Mouse (Mus musculus) ES-E14 (cell line): ENCODE data around the gene Gga3.

Source experiments
- MAFK ChIP-seq: IDR thresholded peaks from 2 replicates; pipeline ENCODE4 v1.6.1; 2014; ENCODE audit warnings: mild to moderate bottlenecking, low read depth, low read length, inconsistent platforms; ENCODE audit not compliant: insufficient read depth
- ZC3H11A ChIP-seq: IDR thresholded peaks from 2 replicates; pipeline ENCODE4 v1.6.1; 2012; ENCODE audit warnings: low read depth, mild to moderate bottlenecking, inconsistent platforms, low read length, borderline replicate concordance
- ZNF384 ChIP-seq: IDR thresholded peaks from 2 replicates; pipeline ENCODE4 v1.6.1; 2012; ENCODE audit warnings: low read depth, low read length, inconsistent platforms

DNA sequence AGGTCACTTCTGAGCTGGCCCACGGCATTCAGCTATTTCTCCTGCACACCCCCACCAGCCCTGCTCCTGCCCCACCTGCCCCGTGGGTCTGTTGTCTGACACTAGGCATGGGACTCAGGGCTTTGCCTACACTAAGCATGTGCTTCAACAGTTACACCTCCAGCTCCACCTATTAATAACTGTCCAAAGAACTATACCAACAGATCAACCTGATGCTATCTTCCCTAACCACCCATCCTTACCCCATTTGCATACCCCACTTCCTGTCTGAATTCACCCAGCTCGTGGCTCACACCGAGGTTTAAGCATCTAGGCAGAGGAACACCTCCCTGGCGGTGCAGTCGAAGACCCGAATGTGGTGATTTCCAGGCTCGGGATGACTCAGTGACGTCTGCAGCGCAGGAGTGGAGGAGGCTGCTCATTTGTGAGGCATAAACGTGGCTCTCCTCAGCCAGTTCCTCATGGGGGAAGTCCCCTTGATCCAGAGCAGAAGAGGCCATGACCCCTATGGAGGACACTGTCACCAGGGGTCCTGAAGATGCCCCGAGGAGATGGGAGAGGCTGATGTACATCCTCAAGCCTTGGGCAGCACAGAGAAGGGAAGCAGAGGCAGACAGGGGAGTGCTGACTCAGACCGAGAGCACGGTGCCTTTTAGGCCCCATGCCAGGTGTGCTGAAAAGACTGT is 37.3 kb upstream of the Gga3 start:
- TF ChIP-seq MAFK, result no peak
- TF ChIP-seq ZNF384, result no peak
- no peak for TF ChIP-seq ZC3H11A
